Mouse (Mus musculus) forebrain, embryonic 16.5 days (tissue): ENCODE data around the gene Gm28845. TPM values are rescaled to one million over a fixed set of nuclear protein-coding genes. Genes with fewer than 3 reads are reported as not detected.

Experiments used
- polyA plus RNA-seq: library from polyadenylated mRNA; unstranded; fragments of >200 nt; fragmentation: Nextera tagmentation; extraction: Ambion mirVana; gene quantifications from 2 replicates; pipeline ENCODE4 v1.2.1, GENCODE M21; 2015

Gene Gm28845
- polyA plus RNA-seq, 1 experiment from 2014 or later: not detected

Other genes starting within 250 kb of the Gm28845 start
- gene Plekhm3, start 162.7 kb downstream of the Gm28845 start, polyA plus RNA-seq: 9.2 and 10.9 TPM in 2 replicates
- not detected in 2 replicates for gene Akr1cl, start 86.8 kb downstream of the Gm28845 start, polyA plus RNA-seq
- not detected in 2 replicates for gene Cryge, start 68.4 kb downstream of the Gm28845 start, polyA plus RNA-seq
- gene Crygd, start 56.1 kb downstream of the Gm28845 start, polyA plus RNA-seq: not detected in 2 replicates
- not detected in 2 replicates for gene Crygc, start 45.9 kb downstream of the Gm28845 start, polyA plus RNA-seq
- gene Crygb, start 37.3 kb downstream of the Gm28845 start, polyA plus RNA-seq: not detected in 2 replicates
- gene Cryga, start 16.2 kb downstream of the Gm28845 start, polyA plus RNA-seq: not detected in 2 replicates
- 1.5 and 2.9 TPM in 2 replicates for gene D630023F18Rik, start 3.7 kb upstream of the Gm28845 start, polyA plus RNA-seq
- gene Idh1, start 66.9 kb upstream of the Gm28845 start, polyA plus RNA-seq: 496 and 516 TPM in 2 replicates
- gene Pikfyve, start 67.1 kb upstream of the Gm28845 start, polyA plus RNA-seq: 12.2 and 16.5 TPM in 2 replicates
- gene Pth2r, start 162.5 kb upstream of the Gm28845 start, polyA plus RNA-seq: 1.8 and 2.0 TPM in 2 replicates